Mouse (Mus musculus): Measurements from ENCODE around the gene Akap13.

DNA sequence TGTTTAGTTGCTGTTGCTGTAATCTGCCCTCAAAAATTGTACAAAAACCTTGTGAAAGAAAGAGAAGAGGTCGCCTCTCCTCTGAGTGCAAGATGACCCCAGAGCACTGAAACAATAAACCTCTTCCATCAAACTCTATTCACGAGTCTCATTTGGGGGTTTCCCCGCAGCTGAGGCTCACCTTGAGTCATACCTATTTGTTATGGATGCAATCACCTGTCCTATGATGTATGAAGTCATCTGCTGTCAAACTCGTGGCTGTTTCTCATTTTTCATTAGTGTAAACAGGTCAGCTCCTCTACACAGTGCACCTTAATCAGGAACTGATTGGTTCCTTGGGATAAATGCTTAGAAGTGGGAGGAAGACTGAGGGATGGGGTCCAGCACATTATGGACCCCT, 345.2 kb downstream of the Akap13 start:
- TF ChIP-seq POLR2A (IDR thresholded peaks at IDR 0.05; ENCODE audit: borderline replicate concordance, insufficient read depth, low read length), result no peak
- no peak for TF ChIP-seq CTCF (IDR thresholded peaks at IDR 0.05; ENCODE audit: borderline replicate concordance, insufficient read depth, low read depth, low read length)

Data from cerebellum, adult 2 months (tissue).